Mouse (Mus musculus): ENCODE measurements around the gene Rmnd5b. TPM values are rescaled to one million over a fixed set of nuclear protein-coding genes. Genes with fewer than 3 reads are reported as not detected.
"Not testable (repeated sequence)": the region's sequence is repeated elsewhere in the genome, so short reads cannot be mapped to it uniquely, and the experiment has no call there.

Rmnd5b gene
- total RNA-seq (2021): 10 to 100 TPM; 56.1 to 61.9 TPM
- long read RNA-seq, experiment 1, transcript Rmnd5b-201 (10 exons, 1,946 nt): major isoform, 88 of 119 reads
- long read RNA-seq, experiment 1, partial matches to known transcripts: 10 of 119 reads
- long read RNA-seq, experiment 1, other reads (novel, unspliced or antisense): 21 of 119 reads
- long read RNA-seq, experiment 2, transcript Rmnd5b-201 (10 exons, 1,946 nt): major isoform, 47 of 72 reads
- long read RNA-seq, experiment 2, partial matches to known transcripts: 6 of 72 reads
- long read RNA-seq, experiment 2, other reads (novel, unspliced or antisense): 19 of 72 reads

- H3K4me3 ChIP-seq: peak within 1 kb of the TSS; percentile 89
- intact Hi-C loops (cut with DNase I): loop anchor here (1.0 to 5.0 kb wide), 3 partner anchors 12 to 51 kb away; partner anchors contain the start of gene Phykpl
- DNase-seq (ENCODE audit: extremely low spot score in 1 of 2, low spot score in 2 of 2): peak; percentile 94 to 95
- peak within 1 kb of the TSS; percentile 96 for H3K27ac ChIP-seq
- TF ChIP-seq CTCF (IDR thresholded peaks at IDR 0.05): no peak; the same call in 1 of the 2 replicates
Measured at GRCm38 (mm10) chr11:51635525-51636322, at the start of gene Rmnd5b. Rmnd5b (minus strand) TSS chr11:51635896.

GRCm38 (mm10) chr11:51681976-51682374 lies 46.3 kb upstream of the Rmnd5b start:
- H3K27ac ChIP-seq: no peak overlapping the region
- intact Hi-C loops (cut with DNase I): loop anchor here (1.0 to 5.0 kb wide), 3 partner anchors 45 to 395 kb away; partner anchors contain the start of genes Col23a1 and Rmnd5b
- TF ChIP-seq CTCF (IDR thresholded peaks at IDR 0.05): no peak
- no peak for DNase-seq (ENCODE audit: extremely low spot score in 1 of 2, low spot score in 2 of 2)
- H3K4me3 ChIP-seq: no peak overlapping the region

GRCm38 (mm10) chr11:51681324-51681975 lies 45.8 kb upstream of the Rmnd5b start:
- Histone ChIP-seq H3K4me3 (no peak overlapping the region), H3K27ac (no peak overlapping the region)
- peak; percentile 83 to 89 for DNase-seq (ENCODE audit: extremely low spot score in 1 of 2, low spot score in 2 of 2)
- intact Hi-C loops (cut with DNase I): loop anchor here (1.0 to 5.0 kb wide), 3 partner anchors 44 to 394 kb away; partner anchors contain the start of genes Col23a1 and Rmnd5b
- TF ChIP-seq CTCF (IDR thresholded peaks at IDR 0.05): peak; percentile 93

GRCm38 (mm10) chr11:51679466-51679865 lies 43.8 kb upstream of the Rmnd5b start:
- Histone ChIP-seq H3K4me3 (no peak overlapping the region), H3K27ac (no peak overlapping the region)
- DNase-seq (ENCODE audit: extremely low spot score in 1 of 2, low spot score in 2 of 2): no peak
- TF ChIP-seq CTCF (IDR thresholded peaks at IDR 0.05): no peak
- intact Hi-C loops (cut with DNase I): no loop called here

- TF ChIP-seq CTCF (IDR thresholded peaks at IDR 0.05): no peak
- no peak overlapping the region for H3K27ac ChIP-seq
- H3K4me3 ChIP-seq: no peak overlapping the region
- intact Hi-C loops (cut with DNase I): no loop called here
- no peak for DNase-seq (ENCODE audit: extremely low spot score in 1 of 2, low spot score in 2 of 2)
Measured at GRCm38 (mm10) chr11:51677737-51678418, 42.2 kb upstream of the Rmnd5b start.

- intact Hi-C loops (cut with DNase I): no loop called here
Measured at GRCm38 (mm10) chr11:51675386-51675785, 39.7 kb upstream of the Rmnd5b start.

GRCm38 (mm10) chr11:51673291-51673690 lies 37.6 kb upstream of the Rmnd5b start:
- no peak for DNase-seq (ENCODE audit: extremely low spot score in 1 of 2, low spot score in 2 of 2)
- intact Hi-C loops (cut with DNase I): no loop called here
- no peak overlapping the region for H3K4me3 ChIP-seq
- no peak overlapping the region for H3K27ac ChIP-seq
- TF ChIP-seq CTCF (IDR thresholded peaks at IDR 0.05): no peak

More at GRCm38 (mm10) chr11:51675386-51675785, 39.7 kb upstream of the Rmnd5b start:
- H3K4me3 ChIP-seq: no peak overlapping the region
- no peak for TF ChIP-seq CTCF (IDR thresholded peaks at IDR 0.05)
- no peak overlapping the region for H3K27ac ChIP-seq
- no peak for DNase-seq (ENCODE audit: extremely low spot score in 1 of 2, low spot score in 2 of 2)

GRCm38 (mm10) chr11:51671376-51671775 lies 35.7 kb upstream of the Rmnd5b start:
- intact Hi-C loops (cut with DNase I): no loop called here
- no peak for DNase-seq (ENCODE audit: extremely low spot score in 1 of 2, low spot score in 2 of 2)

GRCm38 (mm10) chr11:51670846-51671245 lies 35.1 kb upstream of the Rmnd5b start:
- H3K27ac ChIP-seq: no peak overlapping the region
- DNase-seq (ENCODE audit: extremely low spot score in 1 of 2, low spot score in 2 of 2): no peak
- intact Hi-C loops (cut with DNase I): no loop called here
- H3K4me3 ChIP-seq: no peak overlapping the region
- TF ChIP-seq CTCF (IDR thresholded peaks at IDR 0.05): no peak

More at GRCm38 (mm10) chr11:51671376-51671775, 35.7 kb upstream of the Rmnd5b start:
- no peak for TF ChIP-seq CTCF (IDR thresholded peaks at IDR 0.05)
- Histone ChIP-seq H3K4me3 (no peak overlapping the region), H3K27ac (no peak overlapping the region)

GRCm38 (mm10) chr11:51664747-51665146 lies 29.1 kb upstream of the Rmnd5b start:
- intact Hi-C loops (cut with DNase I); DNase-seq (ENCODE audit: extremely low spot score in 1 of 2, low spot score in 2 of 2); H3K4me3 ChIP-seq; H3K27ac ChIP-seq: not testable (repeated sequence)

GRCm38 (mm10) chr11:51662632-51663031 lies 26.9 kb upstream of the Rmnd5b start:
- TF ChIP-seq CTCF (IDR thresholded peaks at IDR 0.05): no peak
- Histone ChIP-seq H3K27ac (no peak overlapping the region), H3K4me3 (no peak overlapping the region)
- no peak for DNase-seq (ENCODE audit: extremely low spot score in 1 of 2, low spot score in 2 of 2)
- intact Hi-C loops (cut with DNase I): no loop called here

Data from left cerebral cortex, adult 2 months (tissue).